Mouse (Mus musculus) cerebellum, adult 2 months (tissue): ENCODE data around the gene Nudt22.

Source experiments
- CTCF ChIP-seq: fragments of 200-500 bp; IDR thresholded peaks from 2 replicates; pipeline ENCODE4 v1.5.1; 2011; ENCODE audit warnings: low read depth, mild to moderate bottlenecking, control low read depth, low read length, moderate library complexity, borderline replicate concordance; ENCODE audit not compliant: insufficient read depth
- POLR2A ChIP-seq: fragments of 200-500 bp; IDR thresholded peaks from 2 replicates; pipeline ENCODE4 v1.6.1; 2011; ENCODE audit warnings: low read length, control low read depth, borderline replicate concordance; ENCODE audit not compliant: insufficient read depth

DNA sequence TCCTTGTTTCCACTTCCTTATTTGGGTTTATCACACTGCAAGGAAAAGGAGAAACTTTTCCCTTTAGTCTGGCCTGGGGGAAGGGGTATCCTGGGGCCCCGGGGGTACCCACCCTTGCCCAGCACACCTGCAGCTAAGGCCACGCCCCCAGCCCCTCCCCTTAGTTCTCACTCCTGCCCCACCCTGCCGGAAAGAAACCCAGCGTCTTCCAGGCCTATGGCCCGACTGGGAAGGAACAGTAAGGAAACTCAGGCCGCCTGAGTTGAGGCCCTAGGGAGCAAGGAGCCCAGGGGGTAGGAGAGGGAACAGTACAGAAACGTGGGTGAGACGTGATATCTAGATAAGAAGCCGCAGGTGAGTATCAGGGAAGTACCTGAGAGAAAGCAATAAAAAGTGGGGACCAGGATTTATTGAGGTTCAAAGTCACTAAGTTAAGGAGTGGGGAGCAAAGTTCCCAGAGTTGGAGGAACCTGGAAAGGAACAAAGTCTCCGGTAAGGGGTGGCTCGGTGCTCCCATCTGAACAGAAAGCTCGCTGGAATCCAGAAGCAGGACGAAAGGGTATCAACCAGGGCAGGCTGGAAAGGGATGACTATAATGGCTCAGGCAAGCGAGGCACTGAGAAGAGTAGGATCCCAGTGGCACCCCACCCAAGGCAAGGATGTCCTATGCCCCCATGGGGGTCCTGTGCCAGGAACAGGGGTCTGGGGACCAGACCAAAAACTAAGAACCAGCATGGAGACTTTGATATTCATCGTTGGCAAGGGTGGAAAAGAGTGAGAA lies 27.2 kb downstream of the Nudt22 start:
- TF ChIP-seq CTCF = no peak
- no peak for TF ChIP-seq POLR2A
